Mouse (Mus musculus) inflammation-experienced regulatory T-cells, adult 6 months (primary cell): ENCODE measurements at regions not wholly inside any gene's neighbourhood (a gene's known extent, or its start where the extent isn't known, plus 50 kb on each side); places are given as distances from the start of the nearest gene placed in this dataset.

Experiments used
- ATAC-seq: one replicate; pipeline ENCODE4 v1.8.0; 2017

DNA sequence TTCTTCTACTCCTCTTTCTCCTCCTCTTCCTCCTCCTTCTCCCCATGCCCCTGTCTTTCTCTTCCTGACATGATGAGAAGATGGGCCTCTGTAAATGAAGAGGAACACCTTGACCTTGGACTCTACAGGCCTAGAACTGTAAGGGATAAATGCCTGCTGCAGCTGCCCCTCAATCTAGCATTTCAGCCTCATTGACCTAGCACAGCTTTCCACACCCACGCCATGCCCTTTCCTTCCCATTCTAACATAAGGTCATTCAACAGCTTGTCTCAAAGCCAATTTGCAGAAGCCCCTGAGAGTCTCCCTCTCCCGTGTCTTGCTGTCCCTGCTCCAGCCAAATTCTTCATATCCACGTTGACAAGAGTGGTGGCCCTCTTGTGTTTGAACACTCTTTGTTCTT, 63.8 kb upstream of the Dscam start:
- ATAC-seq: no peak

DNA sequence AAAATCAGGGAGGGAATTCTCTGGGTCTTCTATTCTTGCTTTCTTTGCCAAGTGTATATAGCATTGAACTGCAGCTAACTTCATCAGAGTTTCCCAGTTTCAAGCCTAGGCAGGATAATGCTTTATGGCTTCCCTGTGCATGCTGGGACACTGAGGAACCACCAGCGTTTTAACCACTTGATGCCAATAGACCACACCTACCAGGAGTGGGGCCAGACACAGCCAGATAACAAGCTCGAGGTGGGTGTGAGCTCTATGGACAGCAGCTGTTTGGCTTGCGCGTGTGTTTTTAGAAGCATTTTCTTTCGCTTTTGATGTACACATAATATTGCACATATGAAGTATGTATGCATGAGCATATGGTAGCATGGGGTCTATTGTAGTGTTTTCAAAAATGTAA, 69.1 kb upstream of the Dscam start:
- ATAC-seq: no peak

DNA sequence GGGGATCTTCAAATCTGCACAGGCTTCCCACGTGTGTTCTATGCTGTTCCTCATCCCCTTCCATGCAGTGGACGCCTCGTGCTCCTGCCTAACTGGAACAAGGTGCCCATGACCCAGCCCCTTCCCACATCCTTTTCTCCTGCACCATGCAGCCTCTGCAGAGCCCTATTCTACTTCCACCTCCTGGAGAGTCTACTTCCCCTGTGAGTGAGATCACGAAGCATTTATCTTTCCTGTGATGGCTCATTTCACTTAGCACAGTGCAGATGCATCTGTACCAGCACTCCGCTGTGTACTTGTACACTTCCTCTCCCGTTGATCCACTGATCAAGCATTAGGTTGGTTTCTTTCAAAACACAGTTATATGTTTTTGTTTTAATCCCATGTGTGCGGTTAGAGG, 69.5 kb upstream of the Dscam start:
- ATAC-seq: no peak

DNA sequence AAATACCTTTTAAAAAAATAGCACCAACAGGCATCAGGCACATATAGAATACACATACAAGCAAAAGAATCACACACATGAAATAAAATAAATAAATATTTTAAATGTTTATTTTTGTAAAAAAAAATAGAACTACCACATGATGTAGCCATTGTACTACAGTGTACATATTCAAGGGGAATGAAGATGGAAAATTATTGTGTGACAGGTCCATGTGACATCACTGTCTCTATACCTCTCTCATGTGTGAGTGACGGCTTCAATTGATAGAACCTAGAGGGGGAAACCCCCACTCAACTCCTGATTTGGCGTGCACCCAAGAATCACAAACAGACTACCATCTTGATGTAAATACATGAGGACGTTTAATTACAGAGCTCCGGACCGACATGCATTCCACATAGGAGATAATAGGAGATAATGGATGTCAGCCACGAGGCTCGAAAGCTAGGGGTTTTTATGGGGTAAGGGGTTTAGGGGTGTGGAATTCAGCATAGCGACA, 70.4 kb upstream of the Dscam start:
- ATAC-seq: no peak

DNA sequence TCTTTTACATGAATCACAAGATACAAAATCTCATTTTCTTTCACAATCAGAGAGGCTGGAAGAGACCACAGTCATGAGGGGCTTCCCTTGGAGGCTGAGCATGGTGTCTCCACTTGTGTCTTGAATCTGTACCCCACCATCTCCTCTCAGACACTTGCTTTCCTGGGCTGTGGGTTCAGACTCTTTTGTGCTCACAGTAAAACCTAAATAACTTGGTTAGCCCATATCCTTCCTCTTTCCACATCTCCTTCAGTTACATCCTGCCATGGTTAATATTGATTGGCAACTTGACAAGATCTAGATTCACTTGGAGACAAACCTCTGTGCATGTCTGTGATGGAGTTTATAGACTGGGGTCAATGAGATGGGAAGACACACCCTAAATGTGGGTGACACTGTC, 71.1 kb upstream of the Dscam start:
- no peak for ATAC-seq

DNA sequence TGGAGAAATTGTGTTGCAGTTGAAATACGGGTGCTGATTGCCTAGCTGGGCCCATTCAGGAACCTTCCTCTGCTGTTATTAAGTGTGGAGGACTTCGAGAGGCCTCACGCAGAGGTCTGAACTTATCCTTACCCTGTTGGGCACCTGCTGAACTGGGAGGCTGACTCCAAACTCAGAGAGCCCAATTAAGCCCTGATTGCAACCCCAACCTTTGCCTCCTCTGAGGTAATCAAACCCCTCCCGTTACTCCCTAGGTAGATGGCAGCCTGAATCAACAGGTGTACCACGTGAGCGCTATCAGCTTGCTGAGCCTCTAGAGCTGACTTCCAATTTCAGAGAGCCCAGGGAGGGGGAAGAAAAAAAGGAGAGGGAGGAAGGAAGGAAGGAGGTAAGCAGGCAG, 79.9 kb upstream of the Dscam start:
- ATAC-seq: no peak

DNA sequence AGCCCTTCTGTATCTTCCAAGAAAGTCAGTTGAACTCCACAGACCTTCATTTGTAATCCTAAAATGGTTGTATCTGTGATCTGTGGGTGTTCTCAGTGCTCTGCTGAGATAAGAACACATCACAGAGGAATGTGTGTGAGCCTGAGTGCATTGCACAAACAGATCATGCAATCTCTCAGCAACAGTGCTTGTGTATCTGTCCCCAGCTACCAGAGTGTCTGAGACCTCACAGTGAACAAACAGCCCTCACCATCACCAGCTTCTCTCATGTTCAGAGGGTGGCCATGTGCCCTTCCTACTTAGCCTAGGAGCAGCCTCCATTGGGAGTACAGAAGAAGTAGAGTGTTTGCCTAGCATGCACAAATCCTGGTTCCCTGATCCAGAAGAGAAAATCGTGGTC, 82.0 kb upstream of the Dscam start:
- no peak for ATAC-seq

DNA sequence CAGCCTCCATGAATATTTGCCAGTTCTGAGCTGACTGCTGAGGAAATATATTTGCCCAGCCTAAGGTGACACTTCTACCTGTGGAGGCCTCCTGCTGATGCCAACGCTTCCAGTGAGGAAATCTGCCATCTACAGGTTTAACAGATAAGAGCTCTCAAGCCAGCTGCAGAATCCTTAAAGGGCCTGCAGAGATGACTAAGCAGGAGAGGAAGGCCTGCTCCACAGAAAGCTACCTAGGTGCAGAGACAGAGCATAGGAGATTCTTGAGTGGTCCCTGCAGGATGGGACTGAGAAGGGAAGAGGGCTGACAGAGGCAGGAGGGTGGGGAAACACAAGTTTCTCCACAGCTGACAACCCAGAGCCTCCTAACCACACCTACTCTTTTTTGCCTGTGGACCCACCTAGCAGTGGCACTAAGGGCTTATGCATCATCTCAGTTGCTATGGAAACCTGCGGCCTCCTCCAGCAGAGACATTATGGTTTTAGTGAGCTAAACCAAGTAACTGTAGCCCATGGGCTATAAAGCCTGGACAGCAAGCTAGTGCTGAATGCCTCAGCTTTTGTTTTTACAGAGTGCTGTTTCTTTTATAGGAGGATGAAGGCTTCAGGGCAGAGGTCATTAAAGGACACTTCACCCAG, 82.6 kb upstream of the Dscam start:
- ATAC-seq: no peak

DNA sequence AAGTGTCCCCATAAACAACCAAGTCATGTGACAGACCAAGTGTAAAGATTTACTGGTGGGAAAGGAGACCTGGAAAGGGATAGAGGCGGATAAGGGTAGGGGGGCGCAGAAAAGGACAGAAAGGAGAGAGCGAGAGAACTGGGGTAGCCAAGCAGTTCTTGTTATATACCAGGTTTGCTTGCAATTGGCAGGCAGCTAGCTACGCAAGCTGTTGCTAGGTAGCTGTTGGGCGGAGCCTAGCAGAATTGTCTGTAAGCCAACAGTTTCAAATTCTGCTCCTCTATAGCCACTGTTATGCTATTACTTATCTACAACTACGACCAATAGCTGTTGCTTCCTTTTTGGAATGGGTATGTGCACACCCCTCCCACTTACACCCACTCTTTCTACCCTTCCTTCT, 88.3 kb upstream of the Dscam start:
- no peak for ATAC-seq

DNA sequence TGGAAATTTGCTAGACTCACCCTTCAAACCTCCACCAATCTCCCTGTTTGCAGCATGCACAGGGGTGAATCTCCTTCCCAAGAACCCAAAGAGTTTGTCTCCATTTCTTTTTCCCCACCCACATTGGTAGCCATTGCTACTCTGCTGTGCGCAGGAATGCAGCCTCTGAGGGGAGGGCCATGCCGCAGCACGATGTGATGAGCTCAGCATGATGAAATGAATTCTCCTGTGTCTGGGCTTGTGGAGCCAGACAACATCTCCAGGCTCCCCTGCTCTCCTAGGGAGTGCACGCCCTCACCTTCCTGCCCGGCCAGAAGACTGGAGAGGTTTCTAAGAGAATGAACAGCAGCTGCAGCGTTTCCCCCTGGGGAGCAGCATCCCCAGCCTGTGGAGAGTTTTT, 92.9 kb upstream of the Dscam start:
- no peak for ATAC-seq

DNA sequence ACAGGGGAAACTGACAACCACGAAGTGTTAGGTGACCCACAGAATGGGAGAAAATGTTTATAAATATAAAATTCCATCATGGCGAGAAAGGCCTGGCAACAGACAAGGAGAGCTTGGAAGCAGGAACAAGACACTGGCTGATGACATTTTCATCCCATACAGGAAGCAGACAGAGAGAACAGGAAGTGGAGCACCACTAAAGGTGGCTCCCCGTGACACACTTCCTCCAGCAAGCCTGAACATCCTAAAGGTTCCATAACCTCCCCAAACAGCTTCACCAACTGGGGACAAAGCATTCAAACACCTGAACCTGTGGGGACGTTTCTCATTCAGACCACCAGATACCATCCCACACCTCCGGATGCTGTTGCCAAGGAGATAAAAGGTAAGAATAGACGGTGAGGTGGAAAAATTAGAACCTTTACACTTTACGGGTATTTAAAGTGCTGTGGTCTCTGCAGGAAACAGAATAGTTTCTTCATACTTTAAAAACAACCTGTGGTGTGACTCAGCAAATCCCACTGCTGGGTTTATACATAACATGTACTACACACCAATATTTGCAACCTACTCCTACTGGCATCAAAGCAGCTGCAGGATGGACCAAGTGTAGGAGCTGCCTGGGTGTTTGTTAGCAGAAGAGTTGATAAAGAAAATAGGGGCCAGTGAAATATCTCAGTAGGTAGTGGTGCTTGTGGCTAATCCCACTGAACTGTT, 86.0 kb upstream of the Bace2 start:
- ATAC-seq: peak; percentile 31

DNA sequence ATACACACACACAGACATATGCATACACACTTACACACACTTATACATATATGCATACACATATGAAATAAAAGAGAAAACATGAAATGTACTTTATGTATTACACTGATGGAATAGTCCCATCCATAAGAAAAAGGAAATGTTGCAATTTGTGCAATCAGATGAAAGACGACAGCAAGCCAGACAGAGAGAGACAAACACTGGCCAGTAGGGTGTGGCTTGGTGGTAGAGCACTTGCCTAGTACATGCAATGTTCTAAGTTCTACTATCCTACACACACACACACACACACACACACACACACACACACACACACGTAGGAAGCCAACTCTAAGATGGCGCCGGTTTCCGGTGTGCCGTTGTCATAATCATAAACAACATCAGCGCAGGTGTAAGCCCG, 85.3 kb upstream of the Bace2 start:
- ATAC-seq: no peak

DNA sequence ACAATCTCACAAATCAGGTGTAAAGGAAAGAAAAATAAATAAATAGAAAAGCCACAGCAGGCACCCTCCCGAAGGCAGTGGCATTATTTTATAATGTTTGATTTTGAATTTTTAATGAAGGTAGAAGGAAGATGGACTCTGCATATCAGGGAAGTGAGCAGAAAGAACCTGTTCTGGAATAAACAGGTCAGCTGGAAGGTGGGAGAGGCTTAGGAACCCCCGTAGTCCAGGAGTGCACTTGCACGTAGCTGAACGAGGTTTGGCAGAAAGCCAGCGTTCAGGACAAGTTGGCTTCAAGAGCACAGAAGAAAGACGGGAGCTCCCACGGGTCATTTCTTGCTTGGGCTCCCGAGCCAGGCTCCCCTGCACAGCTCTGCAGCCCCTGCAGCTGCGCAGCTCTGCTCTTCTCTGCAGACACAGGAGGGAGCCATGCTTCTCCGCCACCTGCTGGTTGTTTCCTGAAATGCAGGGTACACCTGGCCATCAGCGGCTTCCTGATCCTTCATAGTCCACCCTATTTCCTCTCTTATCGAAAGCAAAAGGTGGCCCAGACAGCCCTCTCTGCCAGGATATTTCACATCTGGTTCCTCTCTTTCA, 84.4 kb upstream of the Bace2 start:
- peak; percentile 93 for ATAC-seq

DNA sequence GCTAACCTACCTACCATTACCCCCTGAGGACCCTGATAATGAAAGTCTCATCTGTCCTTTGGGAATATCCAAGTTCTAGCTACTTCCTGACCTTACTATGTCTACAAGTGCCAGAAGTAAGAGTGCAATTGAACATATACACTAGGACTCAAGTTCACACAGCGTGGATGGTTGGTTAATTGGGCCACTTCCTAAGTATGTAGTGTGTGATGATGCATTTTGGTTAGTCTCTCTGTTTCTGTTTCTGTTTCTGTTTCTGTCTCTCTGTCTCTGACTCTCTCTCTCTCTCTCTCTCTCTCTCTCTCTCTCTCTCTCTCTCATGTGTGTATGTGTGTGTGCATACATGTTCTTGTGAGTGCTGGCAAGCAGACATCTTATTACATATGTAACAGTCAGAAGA, 77.6 kb upstream of the Bace2 start:
- ATAC-seq: peak; percentile 64

DNA sequence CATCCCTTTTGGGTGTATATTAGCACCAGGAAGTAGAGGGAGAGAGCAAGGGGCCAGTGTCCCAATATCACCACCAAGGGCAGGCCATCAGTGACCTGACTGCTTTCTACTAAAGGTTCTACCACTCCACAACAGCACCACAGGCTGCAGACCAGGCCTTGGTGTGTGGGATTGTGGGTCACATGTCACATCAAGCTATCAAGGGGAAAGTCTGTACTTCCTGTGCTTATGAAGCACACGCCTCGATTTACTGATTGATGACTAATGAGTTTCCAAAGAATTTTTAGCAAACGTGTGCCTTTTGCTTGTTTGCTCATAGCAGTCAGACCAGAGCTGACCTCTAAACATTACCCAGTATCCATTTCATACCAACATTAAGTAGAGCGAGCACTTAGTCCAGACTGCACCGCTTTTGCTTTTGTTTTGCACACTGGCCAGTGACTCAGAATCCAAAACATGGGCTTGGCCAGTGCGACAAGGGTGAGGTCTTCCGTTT, 74.9 kb upstream of the Bace2 start:
- peak; percentile 86 for ATAC-seq

DNA sequence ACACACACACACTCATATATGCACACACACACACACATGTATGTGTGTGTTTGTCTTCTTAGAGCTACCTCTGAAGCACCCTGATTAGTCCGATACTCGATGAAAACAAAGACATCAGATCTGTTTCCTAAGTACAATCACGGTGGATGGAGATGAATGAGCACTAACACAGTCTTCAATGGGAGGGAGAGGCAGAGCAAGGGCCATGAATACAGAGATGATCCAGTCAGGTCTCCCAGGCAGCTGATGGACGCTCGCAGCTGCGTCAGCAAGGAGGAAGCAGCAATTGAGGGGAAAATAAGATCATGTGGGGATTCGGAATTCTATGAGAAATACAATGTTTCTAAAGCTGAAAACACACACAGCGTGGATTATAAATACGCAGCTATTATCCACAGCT, 73.6 kb upstream of the Bace2 start:
- ATAC-seq: no peak

DNA sequence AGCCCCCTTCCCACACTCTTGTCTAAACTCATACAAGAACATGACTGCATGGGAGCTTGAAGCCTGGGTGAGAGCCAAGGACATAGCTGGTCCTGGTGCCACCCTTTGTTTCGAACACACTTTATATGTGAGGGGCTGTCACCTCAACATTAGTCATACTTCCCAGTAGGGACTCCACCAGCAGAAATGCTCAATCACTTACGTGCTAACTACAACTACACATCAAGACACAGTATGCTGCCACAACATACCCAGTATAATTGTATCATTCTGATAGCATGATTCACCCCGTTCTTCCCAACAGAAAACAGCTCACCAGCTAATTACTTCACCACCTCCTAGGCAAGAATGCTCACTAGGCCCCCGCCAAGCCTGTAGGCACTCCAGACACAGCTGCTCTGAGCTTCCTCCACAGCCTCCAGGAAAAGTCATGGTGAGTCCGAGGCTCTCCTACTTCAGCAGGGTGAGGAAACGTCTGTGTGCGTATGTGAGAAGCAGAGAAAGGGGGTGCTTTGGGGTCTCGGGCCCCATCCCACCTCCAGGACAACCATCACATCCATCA, 70.6 kb upstream of the Bace2 start:
- ATAC-seq: no peak

DNA sequence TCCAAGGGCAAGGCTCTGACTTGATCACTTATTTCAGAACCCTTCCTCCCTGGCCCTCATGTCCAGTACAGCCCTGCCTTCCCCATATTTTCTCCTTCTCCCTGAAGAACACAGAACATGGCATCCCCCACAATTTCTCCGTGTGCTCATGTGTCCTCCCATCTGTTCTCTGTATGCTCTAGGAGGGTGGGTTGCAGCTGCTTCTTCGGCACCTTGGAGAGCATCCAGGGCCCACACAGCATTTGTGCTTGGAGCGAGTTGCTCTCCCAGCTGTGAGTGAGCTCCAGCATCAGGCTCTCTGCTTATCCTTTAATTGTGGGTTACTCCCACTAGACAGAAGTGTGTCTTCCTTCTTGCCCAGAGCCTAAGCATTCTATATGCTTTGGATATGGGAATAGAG, 69.8 kb upstream of the Bace2 start:
- no peak for ATAC-seq

DNA sequence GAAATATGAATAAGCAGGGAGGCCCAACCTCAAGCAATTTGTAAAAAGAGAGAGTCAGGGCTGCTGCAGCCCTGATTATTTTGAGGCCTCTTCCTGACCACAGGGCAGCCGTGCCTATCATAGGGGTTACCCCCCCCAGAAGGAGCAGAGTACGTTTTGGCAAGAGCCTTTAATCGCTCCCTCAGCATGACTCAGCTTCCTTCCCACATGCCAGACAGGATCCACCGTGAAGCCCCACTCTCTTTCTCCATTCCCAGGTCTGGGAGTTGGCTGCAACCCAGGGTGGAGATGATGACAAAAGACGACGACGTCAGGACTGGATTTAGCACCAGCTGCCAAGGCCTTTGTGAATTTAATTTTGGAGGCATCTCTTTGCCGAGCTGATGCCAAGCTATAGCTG, 67.9 kb upstream of the Bace2 start:
- no peak for ATAC-seq

DNA sequence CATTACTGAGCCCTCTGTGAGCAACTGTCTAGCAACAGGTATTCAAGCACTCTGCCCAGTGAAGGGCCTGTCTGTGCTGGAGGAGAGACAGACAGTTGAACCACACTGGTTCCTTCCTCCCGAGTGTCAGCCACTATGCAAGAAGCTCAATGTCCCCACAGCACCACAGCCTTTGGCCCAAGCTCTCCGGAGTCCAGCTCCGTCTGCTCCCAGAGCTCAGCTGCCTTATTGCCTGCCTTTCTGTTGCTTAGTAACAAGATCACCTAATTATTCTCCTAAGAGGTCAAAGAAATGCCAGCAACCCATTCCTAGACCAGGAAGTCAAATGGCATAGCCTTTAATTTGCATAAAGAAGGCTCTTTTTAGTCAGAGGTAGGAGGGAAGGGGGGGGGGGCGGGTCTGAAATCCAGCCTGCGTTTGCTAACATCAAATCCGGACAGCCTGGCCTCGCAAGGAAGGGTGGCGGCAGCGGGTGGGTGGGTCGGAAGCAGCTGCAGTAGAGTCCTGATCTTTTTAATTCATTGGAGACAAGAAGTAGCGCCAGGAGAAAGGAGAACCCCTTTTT, 64.0 kb upstream of the Bace2 start:
- no peak for ATAC-seq

DNA sequence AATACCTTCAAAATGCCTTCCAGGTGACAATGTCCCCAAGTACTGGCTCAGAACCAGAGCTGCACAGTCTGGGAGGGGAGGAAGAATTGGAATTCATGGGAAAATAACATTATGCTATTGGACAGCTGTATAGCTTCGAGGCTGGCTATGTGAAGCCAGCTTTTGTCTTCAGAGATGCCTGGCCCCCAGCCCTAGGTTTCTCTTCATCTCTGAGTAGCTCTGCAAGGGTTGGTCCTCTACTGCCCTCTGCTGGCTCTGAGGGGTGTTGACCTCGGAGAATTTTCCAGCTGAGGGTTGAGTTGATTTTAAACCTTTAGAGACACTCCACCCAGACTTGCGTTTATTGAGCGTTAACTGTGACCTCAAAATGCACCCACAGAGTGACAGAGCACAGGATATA, 63.3 kb upstream of the Bace2 start:
- ATAC-seq: peak; percentile 88

DNA sequence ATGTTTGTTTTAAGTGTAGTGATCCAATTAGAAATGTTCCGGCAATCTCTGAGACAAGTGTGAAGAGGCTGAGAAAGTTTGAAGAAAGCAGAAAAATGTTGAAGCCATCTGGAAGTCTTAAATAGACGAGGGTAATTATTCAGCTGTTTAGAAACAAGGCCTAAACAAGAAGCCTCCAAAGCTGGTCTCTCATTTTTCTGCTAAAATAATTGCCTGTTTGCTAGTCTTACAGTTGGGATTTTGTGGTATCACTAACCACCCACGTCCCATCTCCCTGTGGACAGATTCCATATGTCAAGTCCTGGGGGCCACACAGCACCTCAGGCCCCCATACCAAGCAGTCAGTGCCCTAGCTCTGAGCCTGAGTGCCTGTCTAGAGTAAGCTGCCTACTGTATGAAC, 59.4 kb upstream of the Bace2 start:
- no peak for ATAC-seq

DNA sequence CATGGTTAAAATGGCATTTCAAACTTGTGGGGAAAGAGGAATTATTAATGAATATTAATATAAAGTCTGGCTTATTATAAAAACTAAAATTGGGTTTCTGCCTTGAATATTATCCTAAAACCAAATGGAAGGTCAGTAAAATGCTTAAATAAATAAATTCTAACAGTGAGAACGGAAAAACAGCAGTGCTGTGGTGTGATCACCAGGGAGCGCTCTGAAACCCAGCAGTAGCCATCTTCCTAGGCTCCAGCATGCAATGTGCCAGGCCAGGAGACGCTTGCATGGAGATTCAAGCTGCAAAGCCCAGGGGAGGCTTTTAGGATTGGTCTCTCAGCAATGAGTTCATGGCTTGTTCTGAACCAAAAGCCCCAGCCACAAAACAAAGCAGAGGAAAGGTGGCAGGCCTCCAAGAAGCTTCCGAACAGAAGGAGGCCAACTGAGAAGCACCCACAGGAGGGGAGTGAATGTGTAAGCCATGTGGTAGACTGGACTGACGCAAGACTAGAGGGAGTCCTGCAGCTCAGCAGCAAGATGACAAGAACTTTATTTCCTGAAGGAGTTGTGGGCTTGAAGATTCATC, 52.3 kb upstream of the Bace2 start:
- no peak for ATAC-seq
